21 mouse cellular contexts compared by ENCODE assay signal in the genomic region with DNA sequence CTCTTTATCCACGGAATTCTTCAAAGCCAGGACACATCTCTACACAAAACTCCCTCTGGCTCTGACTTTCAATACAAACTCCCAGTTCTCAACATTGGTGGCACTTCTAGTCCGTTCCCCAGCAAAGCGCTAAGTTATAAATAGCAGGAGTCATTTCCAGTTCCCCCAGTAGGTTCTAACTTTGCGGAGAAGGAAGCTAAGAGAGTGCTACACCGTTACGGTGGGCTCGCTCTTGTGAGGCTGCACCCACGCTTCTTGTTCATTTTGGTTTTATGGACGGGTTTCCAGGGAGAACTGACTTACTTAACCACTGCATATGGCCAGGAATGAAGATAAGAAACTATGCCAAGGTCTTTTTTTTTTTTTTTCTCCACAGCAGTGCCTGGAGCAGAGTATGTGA.
"Had no signal": no experiment of that assay in that cellular context is flagged by ENCODE, and none has a peak within 500 bp of the region (broad histone marks: within the 10 kb centered on the region; RNA-seq: fewer than 3 reads in every experiment).

No protein-coding gene starts in this region.

- H3K27me3 ChIP-seq: midbrain, embryonic 12.5 days; midbrain, embryonic 15.5 days; neural tube, embryonic 12.5 days; neural tube, embryonic 15.5 days had no signal

- H3K36me3 ChIP-seq: limb, embryonic 12.5 days; limb, embryonic 15.5 days; midbrain, embryonic 12.5 days; midbrain, embryonic 15.5 days; neural tube, embryonic 12.5 days; neural tube, embryonic 15.5 days had no signal

- ATAC-seq: liver, postnatal 0 days; lung, postnatal 0 days; midbrain, embryonic 15.5 days had no signal

- H3K27ac ChIP-seq: limb, embryonic 12.5 days; limb, embryonic 15.5 days; liver, embryonic 14.5 days; macrophage; midbrain, embryonic 12.5 days; midbrain, embryonic 15.5 days; neural tube, embryonic 12.5 days; neural tube, embryonic 15.5 days; stomach, postnatal 0 days had no signal

- H3K4me1 ChIP-seq: limb, embryonic 12.5 days; limb, embryonic 15.5 days had no signal

- H3K4me3 ChIP-seq: limb, embryonic 12.5 days; limb, embryonic 15.5 days; midbrain, embryonic 12.5 days; midbrain, embryonic 15.5 days; neural tube, embryonic 12.5 days; neural tube, embryonic 15.5 days had no signal

- H3K9me3 ChIP-seq: limb, embryonic 12.5 days; limb, embryonic 15.5 days; midbrain, embryonic 12.5 days; midbrain, embryonic 15.5 days; neural tube, embryonic 12.5 days; neural tube, embryonic 15.5 days had no signal

- H3K4me2 ChIP-seq: limb, embryonic 12.5 days; limb, embryonic 15.5 days; liver, embryonic 11.5 days; lung, embryonic 14.5 days; midbrain, embryonic 12.5 days; midbrain, embryonic 15.5 days; neural tube, embryonic 12.5 days; neural tube, embryonic 15.5 days had no signal

- H3K9ac ChIP-seq: limb, embryonic 12.5 days; limb, embryonic 15.5 days; liver, embryonic 14.5 days; liver, postnatal 0 days; lung, embryonic 14.5 days; midbrain, embryonic 12.5 days; midbrain, embryonic 15.5 days; neural tube, embryonic 12.5 days; neural tube, embryonic 15.5 days had no signal

- DNase-seq: kidney, postnatal 10 days; kidney, postnatal 36 days; liver, postnatal 0 days; lung, embryonic 14.5 days; right cerebral cortex, adult 18-20 months; right cerebral cortex, postnatal 14 days; right cerebral cortex, postnatal 4 days; thymus, adult 2 months; thymus, postnatal 14 days; thymus, postnatal 4 days had no signal
